In genomic region chr7:100310290-100310689, GRCm38 (mm10) we compare ENCODE assay signal across 14 mouse cellular contexts. TPM values are rescaled to one million over a fixed set of nuclear protein-coding genes. Genes with fewer than 3 reads are reported as not detected.
DNase-seq lines count a peak whose midpoint lies in the region; ATAC-seq and TF ChIP-seq lines count a peak whose summit lies in the region.
"Had no signal": no experiment of that assay in that cellular context is flagged by ENCODE, and none has a peak within 500 bp of the region (broad histone marks: within the 10 kb centered on the region; RNA-seq: fewer than 3 reads in every experiment).

No protein-coding gene starts in this region.

- 86% methylated on average over 12 of the region's 12 CpGs for WGBS in forebrain, embryonic 11.5 days
- WGBS in forebrain, embryonic 12.5 days: 80% methylated on average over 12 of the region's 12 CpGs
- WGBS in hindbrain, embryonic 13.5 days: 72% methylated on average over 12 of the region's 12 CpGs
- WGBS in midbrain, embryonic 16.5 days: 77% methylated on average over 12 of the region's 12 CpGs
- 74% methylated on average over 12 of the region's 12 CpGs for WGBS in stomach, postnatal 0 days

- peak; percentile 35 for DNase-seq in forebrain, embryonic 11.5 days (ENCODE audit: low spot score)
- DNase-seq in T-cell, adult 2 months (ENCODE audit: low spot score): peak; percentile 8
- no peak for DNase-seq in urinary bladder, postnatal 36 days (ENCODE audit: low spot score in 2 of 2)
- no peak for DNase-seq in stomach, postnatal 0 days (ENCODE audit: low spot score)
- DNase-seq: cerebellum, adult 2 months; kidney, adult 8-10 months; liver, postnatal 0 days; right cerebral cortex, postnatal 25 days had no signal

- TF ChIP-seq CTCF in stomach, postnatal 0 days (IDR thresholded peaks at IDR 0.05; ENCODE audit: low read depth): no peak

- no peak overlapping the region for H3K4me2 ChIP-seq in forebrain, embryonic 11.5 days (ENCODE audit: low read depth, low read length, severe bottlenecking)
- no peak overlapping the region for H3K4me2 ChIP-seq in forebrain, embryonic 12.5 days
- no peak overlapping the region for H3K4me2 ChIP-seq in hindbrain, embryonic 13.5 days
- no peak overlapping the region for H3K4me2 ChIP-seq in midbrain, embryonic 16.5 days (ENCODE audit: low read length)
- no peak overlapping the region for H3K4me2 ChIP-seq in stomach, postnatal 0 days (replicated peaks; ENCODE audit: low read depth)

- H3K27me3 ChIP-seq in forebrain, embryonic 11.5 days (ENCODE audit: control insufficient read depth, insufficient read depth, low read length): no peaks in the 10 kb centered on the region
- H3K27me3 ChIP-seq in forebrain, embryonic 12.5 days: no peaks in the 10 kb centered on the region; the same call in 1 of the 2 replicates
- no peaks in the 10 kb centered on the region for H3K27me3 ChIP-seq in hindbrain, embryonic 13.5 days
- H3K27me3 ChIP-seq in midbrain, embryonic 16.5 days (ENCODE audit: control insufficient read depth, insufficient read depth, low read depth, low read length): no peaks in the 10 kb centered on the region
- no peaks in the 10 kb centered on the region for H3K27me3 ChIP-seq in stomach, postnatal 0 days (ENCODE audit: control insufficient read depth, insufficient read depth, low read length)

- H3K4me1 ChIP-seq in forebrain, embryonic 11.5 days (replicated peaks; ENCODE audit: control insufficient read depth, insufficient read depth, low read length): peaks cover 3% of the 10 kb centered on the region; the same call in 1 of the 2 replicates
- peaks cover 39% of the 10 kb centered on the region for H3K4me1 ChIP-seq in forebrain, embryonic 12.5 days
- peaks cover 39% of the 10 kb centered on the region for H3K4me1 ChIP-seq in hindbrain, embryonic 13.5 days (replicated peaks)
- H3K4me1 ChIP-seq in midbrain, embryonic 16.5 days (ENCODE audit: control insufficient read depth, insufficient read depth, low read length): peaks cover 40% of the 10 kb centered on the region
- no peaks in the 10 kb centered on the region; the same call in 1 of the 2 replicates for H3K4me1 ChIP-seq in stomach, postnatal 0 days (replicated peaks; ENCODE audit: control insufficient read depth, insufficient read depth)

- H3K27ac ChIP-seq in forebrain, embryonic 11.5 days (ENCODE audit: low read depth, low read length): no peak overlapping the region
- H3K27ac ChIP-seq in forebrain, embryonic 12.5 days: no peak overlapping the region
- peak overlapping the region; percentile 87 for H3K27ac ChIP-seq in hindbrain, embryonic 13.5 days
- peak overlapping the region; percentile 77 for H3K27ac ChIP-seq in midbrain, embryonic 16.5 days (ENCODE audit: low read length)
- H3K27ac ChIP-seq in stomach, postnatal 0 days (replicated peaks): no peak overlapping the region
- H3K27ac ChIP-seq: macrophage had no signal

- no peak for TF ChIP-seq EP300 in stomach, postnatal 0 days (optimal IDR thresholded peaks at IDR 0.05)

- no peak overlapping the region for H3K4me3 ChIP-seq in forebrain, embryonic 11.5 days (ENCODE audit: low read depth, low read length)
- H3K4me3 ChIP-seq in forebrain, embryonic 12.5 days (replicated peaks): no peak overlapping the region
- no peak overlapping the region for H3K4me3 ChIP-seq in hindbrain, embryonic 13.5 days
- no peak overlapping the region for H3K4me3 ChIP-seq in midbrain, embryonic 16.5 days (ENCODE audit: low read depth, low read length)
- no peak overlapping the region for H3K4me3 ChIP-seq in stomach, postnatal 0 days (ENCODE audit: low read depth, low read length)
- H3K4me3 ChIP-seq: layer of hippocampus, adult 2 months had no signal

- ATAC-seq in forebrain, embryonic 11.5 days (replicated peaks; ENCODE audit: low FRiP score): no peak
- no peak for ATAC-seq in forebrain, embryonic 12.5 days (ENCODE audit: low FRiP score)
- no peak for ATAC-seq in hindbrain, embryonic 13.5 days (ENCODE audit: low FRiP score)
- no peak for ATAC-seq in midbrain, embryonic 16.5 days
- no peak for ATAC-seq in megakaryocyte, adult 5-6 weeks (ENCODE audit: poor library complexity, severe bottlenecking)
- ATAC-seq in stomach, postnatal 0 days (ENCODE audit: low FRiP score, low TSS enrichment): no peak
- ATAC-seq: liver, postnatal 0 days had no signal

- H3K36me3 ChIP-seq in forebrain, embryonic 11.5 days (ENCODE audit: control insufficient read depth, insufficient read depth, low read length): no peaks in the 10 kb centered on the region
- no peaks in the 10 kb centered on the region for H3K36me3 ChIP-seq in forebrain, embryonic 12.5 days (replicated peaks)
- no peaks in the 10 kb centered on the region for H3K36me3 ChIP-seq in hindbrain, embryonic 13.5 days
- H3K36me3 ChIP-seq in midbrain, embryonic 16.5 days (ENCODE audit: control insufficient read depth, insufficient read depth, low read length): no peaks in the 10 kb centered on the region
- H3K36me3 ChIP-seq in stomach, postnatal 0 days (ENCODE audit: control insufficient read depth, insufficient read depth, low read length): no peaks in the 10 kb centered on the region

- H3K9ac ChIP-seq in forebrain, embryonic 11.5 days (ENCODE audit: low read length): no peak overlapping the region
- no peak overlapping the region for H3K9ac ChIP-seq in forebrain, embryonic 12.5 days
- H3K9ac ChIP-seq in hindbrain, embryonic 13.5 days: no peak overlapping the region
- H3K9ac ChIP-seq in midbrain, embryonic 16.5 days (ENCODE audit: low read depth, low read length): no peak overlapping the region
- H3K9ac ChIP-seq in stomach, postnatal 0 days (ENCODE audit: low read length): no peak overlapping the region
- H3K9ac ChIP-seq: liver, postnatal 0 days had no signal

- H3K9me3 ChIP-seq in forebrain, embryonic 11.5 days (ENCODE audit: control insufficient read depth, low read length): no peaks in the 10 kb centered on the region
- no peaks in the 10 kb centered on the region for H3K9me3 ChIP-seq in forebrain, embryonic 12.5 days
- no peaks in the 10 kb centered on the region for H3K9me3 ChIP-seq in hindbrain, embryonic 13.5 days
- H3K9me3 ChIP-seq in midbrain, embryonic 16.5 days (replicated peaks; ENCODE audit: control insufficient read depth, low read length, poor library complexity, severe bottlenecking): no peaks in the 10 kb centered on the region
- no peaks in the 10 kb centered on the region for H3K9me3 ChIP-seq in stomach, postnatal 0 days (ENCODE audit: control insufficient read depth, low read length)

RNA-seq across cellular contexts. Expression of gene P4ha3, which starts 25.0 kb away (rescaled TPM):
- polyA plus RNA-seq in forebrain, embryonic 11.5 days (2014; fragmentation: Nextera tagmentation; extraction: Ambion mirVana): 5.6 and 6.8 TPM in 2 replicates
- polyA plus RNA-seq in forebrain, embryonic 12.5 days (2016; fragmentation: Nextera tagmentation; extraction: Ambion mirVana): 4.1 and 4.2 TPM in 2 replicates
- polyA plus RNA-seq in hindbrain, embryonic 13.5 days (2015; fragmentation: Nextera tagmentation; extraction: Ambion mirVana): 5.9 and 6.4 TPM in 2 replicates
- polyA plus RNA-seq in midbrain, embryonic 16.5 days (2015; fragmentation: Nextera tagmentation; extraction: Ambion mirVana): 6.3 and 6.9 TPM in 2 replicates
- total RNA-seq in megakaryocyte, adult 5-6 weeks (2015): not detected in 2 replicates
- not detected in 2 replicates for total RNA-seq in megakaryocyte, adult 5-6 weeks (2017)
- 1.2 and 1.4 TPM in 2 replicates for polyA plus RNA-seq in stomach, postnatal 0 days (2015; fragmentation: Nextera tagmentation; extraction: Ambion mirVana)

Comparison
In these comparisons a context has a peak if more than half of its experiments do, and no peak if none do; other contexts are left out.
1. DNase-seq: peak in forebrain, embryonic 11.5 days (single experiment) and T-cell, adult 2 months (single experiment); none in urinary bladder, postnatal 36 days (0 of 2) and stomach, postnatal 0 days (single experiment).
2. H3K27ac ChIP-seq: peak in hindbrain, embryonic 13.5 days (single experiment) and midbrain, embryonic 16.5 days (single experiment); none in forebrain, embryonic 11.5 days (single experiment), forebrain, embryonic 12.5 days (single experiment) and stomach, postnatal 0 days (single experiment).